Mouse (Mus musculus): Measurements from ENCODE around the gene Fbxo31.
"Not testable (repeated sequence)": the region's sequence is repeated elsewhere in the genome, so short reads cannot be mapped to it uniquely, and the experiment has no call there.

The Fbxo31 gene

GRCm38 (mm10) chr8:121578676-121579451 lies at the start of gene Fbxo31:
Fbxo31 (minus strand) TSS chr8:121578806.
- DNase-seq: peak; percentile 84 to 93

DNA sequence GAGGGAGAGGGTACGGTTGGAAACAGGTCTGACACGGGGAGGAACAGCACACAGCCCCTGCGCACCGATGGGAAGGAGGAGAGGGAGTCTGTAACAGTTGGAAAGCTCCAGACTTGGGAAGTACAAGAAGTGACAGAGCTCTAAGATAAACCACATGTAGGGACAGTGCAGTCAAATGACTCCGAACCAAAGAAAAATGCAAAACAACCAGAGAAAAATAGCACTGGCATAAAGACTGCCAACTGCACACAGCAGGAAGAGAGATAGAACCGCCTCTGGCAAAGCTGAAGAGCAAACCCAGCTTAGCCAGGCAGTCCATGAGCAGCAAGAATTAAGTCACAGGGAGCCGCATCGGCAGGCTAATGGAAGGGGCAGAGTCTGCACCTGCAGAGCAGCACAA lies 44.4 kb upstream of the Fbxo31 start:
- no peak for DNase-seq

DNA sequence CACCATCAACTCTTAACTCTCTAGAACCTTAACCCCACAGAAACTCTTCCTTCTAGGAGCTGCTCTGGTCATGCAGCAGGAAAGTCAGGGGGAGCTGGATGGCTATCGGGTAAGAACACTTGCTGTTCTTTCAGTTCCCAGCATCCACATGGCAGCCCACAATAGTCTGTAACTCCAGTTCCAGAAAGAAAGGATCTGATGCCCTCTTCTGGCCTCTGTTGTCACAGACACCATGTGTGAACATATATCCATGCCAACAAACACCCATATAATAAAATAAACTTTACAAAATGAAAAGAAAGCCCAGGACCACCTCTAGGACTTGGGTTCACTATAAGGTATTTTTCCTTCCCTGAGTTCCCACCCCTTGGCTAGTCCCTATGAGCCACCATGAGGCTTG lies 43.3 kb upstream of the Fbxo31 start:
- no peak for DNase-seq

GRCm38 (mm10) chr8:121620801-121621516 lies 42.4 kb upstream of the Fbxo31 start:
- DNase-seq: no peak

- no peak for DNase-seq
Observed at GRCm38 (mm10) chr8:121619401-121619995, 40.9 kb upstream of the Fbxo31 start.

DNA sequence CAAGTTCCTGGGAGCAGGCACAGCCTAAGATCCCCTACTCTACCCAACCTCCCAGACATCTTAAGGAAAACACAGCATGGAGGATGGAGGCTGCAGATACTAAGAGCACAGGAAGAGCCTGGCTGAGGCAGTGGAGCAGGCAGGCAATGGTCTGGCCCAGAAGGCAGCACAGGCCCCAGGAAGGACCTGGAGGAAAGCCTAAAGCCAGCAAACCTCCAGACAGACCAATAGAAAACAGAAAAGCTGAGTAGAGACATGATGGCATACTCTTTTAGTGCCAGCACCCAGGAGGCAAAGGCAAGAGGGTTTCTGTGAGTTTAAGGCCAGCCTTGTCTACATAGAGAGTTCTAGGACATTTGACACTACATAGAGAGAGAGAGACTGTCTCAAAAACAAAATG lies 34.8 kb upstream of the Fbxo31 start:
- no peak for DNase-seq

- DNase-seq: no peak
Observed at GRCm38 (mm10) chr8:121609916-121610315, 31.3 kb upstream of the Fbxo31 start.

GRCm38 (mm10) chr8:121609251-121609650 lies 30.6 kb upstream of the Fbxo31 start:
- DNase-seq: no peak

DNA sequence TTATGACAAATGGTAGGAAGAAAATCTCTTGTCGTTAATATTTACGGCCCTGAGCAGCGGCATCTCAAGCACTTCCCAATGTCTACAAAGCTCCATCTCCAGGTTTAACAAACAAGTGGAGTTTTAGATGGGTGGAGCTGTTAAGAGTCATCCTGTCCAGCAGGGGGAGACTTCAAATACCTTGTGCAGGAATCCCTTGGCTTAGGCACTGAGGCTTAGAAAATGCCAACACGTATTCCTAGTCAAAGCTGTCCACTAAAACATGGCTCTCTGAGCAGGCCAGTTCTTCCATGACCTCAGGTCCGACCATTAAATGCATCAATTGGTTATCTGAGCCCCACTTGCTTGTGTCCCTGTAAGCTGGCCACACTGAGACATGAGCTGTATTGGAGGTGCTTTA lies 29.1 kb upstream of the Fbxo31 start:
- no peak for DNase-seq

- no peak for DNase-seq
Observed at GRCm38 (mm10) chr8:121603801-121604200, 25.2 kb upstream of the Fbxo31 start.

DNA sequence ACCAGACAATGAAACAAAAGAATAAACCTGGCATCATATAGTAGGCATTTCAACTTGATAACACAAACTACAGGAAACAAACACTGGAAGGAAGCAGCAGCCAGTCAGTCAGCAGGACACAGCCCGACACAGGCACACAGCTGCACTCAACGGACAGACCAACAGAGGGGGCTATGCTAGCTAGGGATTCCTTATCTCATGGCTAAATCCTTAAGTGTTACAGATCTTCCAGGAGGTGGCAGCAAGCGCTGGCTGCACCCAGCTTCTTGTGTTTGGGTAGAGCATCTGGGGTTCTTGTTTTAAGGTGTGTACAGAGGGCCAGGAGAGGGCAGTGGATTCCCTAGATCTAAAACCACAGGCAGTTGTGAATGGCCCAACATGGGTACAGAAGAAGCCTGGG lies 24.3 kb upstream of the Fbxo31 start:
- DNase-seq: peak; percentile 39

GRCm38 (mm10) chr8:121602411-121602810 lies 23.8 kb upstream of the Fbxo31 start:
- no peak for DNase-seq

GRCm38 (mm10) chr8:121599842-121600241 lies 21.2 kb upstream of the Fbxo31 start:
- no peak for DNase-seq

GRCm38 (mm10) chr8:121598892-121599291 lies 20.3 kb upstream of the Fbxo31 start:
- DNase-seq: peak; percentile 48 to 51

DNA sequence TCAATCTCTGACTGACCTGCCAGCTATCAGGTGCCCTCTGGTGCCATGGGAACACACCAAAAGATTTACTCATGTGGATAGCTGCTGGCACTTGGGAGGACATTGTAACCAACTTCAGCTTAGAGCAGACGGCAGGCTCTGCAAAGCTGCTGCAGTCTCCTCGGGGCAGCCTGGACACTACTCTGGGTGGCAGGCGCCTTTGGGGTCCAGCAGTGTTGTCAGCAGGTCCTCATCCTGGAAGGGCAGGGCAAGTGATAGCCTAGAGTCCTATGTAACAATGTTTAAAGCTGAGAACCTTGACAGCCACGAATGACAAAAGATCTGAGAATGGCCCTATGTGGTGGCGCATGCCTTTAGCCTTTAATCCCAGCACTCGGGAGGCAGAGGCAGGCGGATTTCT lies 19.6 kb upstream of the Fbxo31 start:
- no peak for DNase-seq

GRCm38 (mm10) chr8:121597492-121597891 lies 18.9 kb upstream of the Fbxo31 start:
- not testable (repeated sequence) for DNase-seq

- DNase-seq: no peak
Observed at GRCm38 (mm10) chr8:121593983-121594382, 15.4 kb upstream of the Fbxo31 start.

DNA sequence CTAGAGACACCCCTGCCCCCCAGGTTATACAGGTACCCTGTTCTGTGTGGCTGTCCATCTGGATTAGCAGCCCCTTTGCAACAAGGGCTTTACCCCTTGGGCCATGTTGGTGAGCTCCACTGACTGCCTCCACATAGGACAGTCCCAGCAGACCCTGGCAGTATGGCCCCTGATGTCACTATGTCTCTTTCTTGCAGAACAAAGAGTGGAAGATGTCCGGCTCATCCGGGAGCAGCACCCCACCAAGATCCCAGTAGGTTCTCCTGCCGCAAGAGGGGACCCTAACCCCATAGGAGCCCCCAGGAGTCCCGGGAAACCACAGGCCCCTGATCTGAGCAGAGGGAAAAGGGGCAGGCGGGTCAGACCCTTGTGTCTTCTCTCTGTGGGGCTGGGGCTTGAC lies 14.7 kb upstream of the Fbxo31 start:
- DNase-seq: no peak

DNA sequence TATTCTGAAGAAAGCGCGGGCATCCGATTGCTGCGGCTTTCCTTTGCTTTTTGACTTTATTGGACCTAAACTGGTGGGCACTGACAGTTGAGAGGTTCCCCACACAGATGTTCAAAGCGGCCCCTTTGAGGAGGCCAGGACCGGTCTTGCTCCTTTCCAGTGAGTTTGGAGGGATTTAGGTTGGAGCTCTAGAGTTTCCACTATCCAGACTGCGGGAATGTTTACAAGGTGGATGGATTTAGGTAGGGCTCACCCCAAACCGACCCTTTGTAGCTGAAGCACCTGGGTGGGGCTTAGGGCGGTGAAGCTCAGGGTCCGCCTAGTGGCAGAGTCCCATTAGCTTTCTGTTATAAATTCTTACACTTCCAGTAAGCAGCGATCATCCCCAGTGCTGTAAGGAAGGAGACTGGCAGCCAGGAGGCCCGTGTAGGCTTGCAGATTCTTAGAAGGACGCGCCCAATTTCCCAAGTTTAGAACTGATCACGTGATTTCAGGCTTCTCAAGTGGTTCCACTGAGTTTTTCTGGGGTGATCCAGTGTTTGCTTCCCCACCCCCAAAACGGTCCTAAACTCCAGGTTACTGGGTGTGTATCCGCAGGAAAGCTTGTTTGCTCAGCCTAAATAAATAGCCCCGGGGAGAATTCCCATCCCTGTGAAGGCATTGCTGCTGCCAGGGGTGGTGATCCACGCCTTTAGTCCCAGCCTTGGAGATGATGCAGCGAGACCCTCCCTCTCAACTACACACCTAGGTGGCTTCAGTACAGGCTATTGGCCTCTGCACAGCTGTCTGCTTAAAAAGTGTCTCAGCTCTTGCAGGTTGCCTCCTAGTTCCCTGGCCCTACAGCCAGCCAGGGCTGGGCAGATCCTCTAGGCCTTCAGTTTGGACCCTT lies 12.8 kb upstream of the Fbxo31 start:
- peak; percentile 36 to 51 for DNase-seq

GRCm38 (mm10) chr8:121590203-121591177 lies 11.9 kb upstream of the Fbxo31 start, which contains the start of gene Map1lc3b:
Map1lc3b (plus strand) TSS chr8:121590361.
- DNase-seq: peak; percentile 90

- no peak for DNase-seq
Observed at GRCm38 (mm10) chr8:121589205-121589726, 10.7 kb upstream of the Fbxo31 start.
